Mouse (Mus musculus): ENCODE results near the gene Grap2. TPM values are rescaled to one million over a fixed set of nuclear protein-coding genes. Genes with fewer than 3 reads are reported as not detected.

The Grap2 gene
- total RNA-seq, 1 experiment from 2014 or later: 108 TPM

DNA sequence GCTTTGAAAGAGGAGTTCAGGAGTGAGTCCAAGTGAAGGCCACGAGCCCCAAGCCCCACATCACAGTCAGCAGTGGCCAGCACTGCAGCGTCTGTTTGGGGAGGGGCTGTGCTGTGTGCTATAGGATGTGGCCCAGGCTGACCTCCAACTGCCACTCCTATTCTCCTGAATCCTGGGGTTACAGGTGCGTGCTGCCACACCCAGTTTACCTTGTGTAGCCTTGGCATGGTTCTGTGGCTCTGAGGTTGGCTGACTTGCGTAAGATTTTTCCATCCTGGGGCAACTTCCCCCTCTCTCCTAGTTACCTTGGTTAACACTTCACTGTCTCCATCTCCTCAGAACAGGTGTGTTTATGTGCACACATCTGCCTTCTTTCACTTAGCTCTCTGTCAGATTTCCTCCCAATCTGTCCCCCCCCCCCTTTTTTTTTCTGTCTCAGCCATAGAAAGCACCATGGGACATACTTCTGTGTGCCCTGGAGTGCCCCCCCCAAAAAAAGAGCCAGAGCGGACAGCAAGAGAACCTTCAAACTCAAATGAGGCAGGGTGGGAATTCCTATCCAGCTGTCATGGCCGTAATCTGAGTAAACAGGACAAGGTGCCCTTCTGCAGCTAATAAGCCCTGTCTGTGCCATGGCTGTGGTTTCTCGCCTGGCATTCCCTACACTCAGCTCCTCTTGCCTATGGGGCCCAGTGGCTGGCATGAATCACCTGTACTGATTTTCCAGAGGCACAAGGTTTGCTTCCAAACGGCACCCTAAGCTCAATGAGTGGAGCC, 129.3 kb downstream of the Grap2 start:
- no peak for ATAC-seq (ENCODE audit: extremely low read depth, insufficient number of reproducible peaks, low FRiP score, poor library complexity, severe bottlenecking)

Other genes with a start within 250 kb of the Grap2 start
- gene Enthd1, start 7.4 kb upstream of the Grap2 start, total RNA-seq (2017): 0.25 and 0.35 TPM in 2 replicates
- 0.35 and 0.49 TPM in 2 replicates for gene Fam83f, start 99.3 kb downstream of the Grap2 start, total RNA-seq (2017)
- 133 and 164 TPM in 2 replicates for gene Tnrc6b, start 138.7 kb downstream of the Grap2 start, total RNA-seq (2017)